Mouse (Mus musculus) olfactory bulb, adult 2 months (tissue): Measurements from ENCODE around the gene Tnfrsf1a.

Experiments
- CTCF ChIP-seq: fragments of 200-500 bp; IDR thresholded peaks from 2 replicates; pipeline ENCODE4 v1.5.1; 2012; ENCODE audit warnings: low read depth, mild to moderate bottlenecking, low read length, moderate library complexity; ENCODE audit not compliant: insufficient read depth
- POLR2A ChIP-seq: fragments of 200-500 bp; IDR thresholded peaks from 2 replicates; pipeline ENCODE4 v1.6.1; 2012; ENCODE audit warnings: mild to moderate bottlenecking, low read depth, low read length, moderate library complexity; ENCODE audit not compliant: insufficient read depth

GRCm38 (mm10) chr6:125309406-125309805 lies 39.8 kb upstream of the Tnfrsf1a start:
- TF ChIP-seq POLR2A: no peak
- TF ChIP-seq CTCF: no peak
